Mouse (Mus musculus) CH12.LX (cell line): ENCODE results near the gene Cnot11. TPM values are rescaled to one million over a fixed set of nuclear protein-coding genes. Genes with fewer than 3 reads are reported as not detected.

Experiments used
- DNase-seq: peaks from one replicate; pipeline ENCODE4 v3.0.0-alpha.2; 2013; ENCODE audit errors: extremely low read depth
- H3K27ac ChIP-seq: 2 replicates; pipeline ENCODE4 v1.5.1; 2012; ENCODE audit warnings: low read depth, mild to moderate bottlenecking, control low read depth, moderate library complexity; ENCODE audit not compliant: insufficient read depth
- H3K27me3 ChIP-seq: replicated peaks from 2 replicates; pipeline ENCODE3; 2012; ENCODE audit warnings: inconsistent platforms
- H3K36me3 ChIP-seq, 2 experiments: replicated peaks in 1 of 2; 2 replicates each; pipeline versions ENCODE3 to v1.6.1; 2012; ENCODE audit warnings: inconsistent platforms in 1 of 2, low read length in 1 of 2, mild to moderate bottlenecking in 1 of 2, mixed read lengths in 1 of 2, moderate library complexity in 1 of 2; ENCODE audit not compliant: control insufficient read depth in 1 of 2, insufficient read depth in 1 of 2
- H3K4me1 ChIP-seq, 2 experiments: 2 replicates each; pipeline ENCODE4 v1.6.1; 2012; ENCODE audit warnings: inconsistent platforms in 1 of 2, moderate library complexity in 1 of 2; ENCODE audit not compliant: insufficient read depth in 2 of 2, control insufficient read depth in 1 of 2
- H3K4me2 ChIP-seq: 2 replicates; pipeline ENCODE4 v1.6.1; 2012; ENCODE audit warnings: low read depth, mild to moderate bottlenecking, control low read depth; ENCODE audit not compliant: poor library complexity, insufficient read depth, severe bottlenecking
- H3K4me3 ChIP-seq, 3 experiments: fragments of 150-350 bp in 1 of 3; sonication (generic) in 1 of 3; replicated peaks in 1 of 3; 2 replicates each; pipeline versions ENCODE3 to v1.5.1; 2011 to 2012; ENCODE audit warnings: low read depth in 2 of 3, low read length in 2 of 3, mild to moderate bottlenecking in 2 of 3, moderate library complexity in 2 of 3, control low read depth in 1 of 3, improper control_type of control experiment in 1 of 3, inconsistent platforms in 1 of 3, mixed read lengths in 1 of 3; ENCODE audit not compliant: poor library complexity in 1 of 3
- H3K79me2 ChIP-seq: replicated peaks from 2 replicates; pipeline ENCODE4 v1.6.1; 2012; ENCODE audit warnings: mild to moderate bottlenecking, moderate library complexity; ENCODE audit not compliant: control insufficient read depth, poor library complexity, insufficient read depth, severe bottlenecking; ENCODE audit errors: extremely low read depth
- H3K9ac ChIP-seq: 2 replicates; pipeline ENCODE4 v1.6.1; 2012; ENCODE audit warnings: low read depth, mild to moderate bottlenecking, control low read depth, moderate library complexity; ENCODE audit not compliant: insufficient read depth
- H3K9me3 ChIP-seq: replicated peaks from 2 replicates; pipeline ENCODE3; 2012; ENCODE audit warnings: low read length, inconsistent platforms, mixed read lengths
- CHD1 ChIP-seq: IDR thresholded peaks from 2 replicates; pipeline ENCODE4 v1.6.1; 2012; ENCODE audit warnings: low read depth, low read length, improper control_type of control experiment, inconsistent platforms
- CTCF ChIP-seq, 2 experiments: IDR thresholded peaks in 1 of 2; conservative IDR thresholded peaks in 1 of 2; 2 replicates each; pipeline ENCODE4 v1.5.1; 2011 to 2012; ENCODE audit warnings: low read depth in 2 of 2, low read length in 2 of 2, improper control_type of control experiment in 1 of 2, inconsistent platforms in 1 of 2, mild to moderate bottlenecking in 1 of 2, moderate library complexity in 1 of 2
- E2F4 ChIP-seq: IDR thresholded peaks from 2 replicates; pipeline ENCODE4 v1.6.1; 2011; ENCODE audit warnings: low read depth, low read length, improper control_type of control experiment; ENCODE audit not compliant: insufficient replicate concordance
- GABPA ChIP-seq: IDR thresholded peaks from 2 replicates; pipeline ENCODE4 v1.6.1; 2012; ENCODE audit warnings: low read depth, low read length, improper control_type of control experiment, inconsistent platforms; ENCODE audit not compliant: insufficient replicate concordance
- JUN ChIP-seq: IDR thresholded peaks from 2 replicates; pipeline ENCODE4 v1.6.1; 2011; ENCODE audit warnings: low read depth, mild to moderate bottlenecking, low read length, improper control_type of control experiment, moderate library complexity; ENCODE audit not compliant: insufficient read depth
- MXI1 ChIP-seq: IDR thresholded peaks from 2 replicates; pipeline ENCODE4 v1.6.1; 2011; ENCODE audit warnings: mild to moderate bottlenecking, low read depth, low read length, improper control_type of control experiment
- MYC ChIP-seq: IDR thresholded peaks from 2 replicates; pipeline ENCODE4 v1.6.1; 2011; ENCODE audit warnings: low read depth, mild to moderate bottlenecking, improper control_type of control experiment, low read length
- NELFE ChIP-seq: IDR thresholded peaks from 2 replicates; pipeline ENCODE4 v1.6.1; 2011; ENCODE audit warnings: low read depth, low read length, improper control_type of control experiment
- NRF1 ChIP-seq: IDR thresholded peaks from 2 replicates; pipeline ENCODE4 v1.6.1; 2014; ENCODE audit warnings: low read depth, mild to moderate bottlenecking, inconsistent platforms, low read length, improper control_type of control experiment, moderate library complexity
- RAD21 ChIP-seq: IDR thresholded peaks from 2 replicates; pipeline ENCODE4 v1.6.1; 2011; ENCODE audit warnings: low read depth, mild to moderate bottlenecking, low read length, improper control_type of control experiment, moderate library complexity
- RCOR1 ChIP-seq: conservative IDR thresholded peaks from 2 replicates; pipeline ENCODE4 v1.6.1; 2012; ENCODE audit warnings: low read depth, mild to moderate bottlenecking, inconsistent platforms, low read length, improper control_type of control experiment
- UBTF ChIP-seq: IDR thresholded peaks from 2 replicates; pipeline ENCODE4 v1.6.1; 2012; ENCODE audit warnings: low read depth, mild to moderate bottlenecking, inconsistent platforms, low read length, improper control_type of control experiment, moderate library complexity
- USF2 ChIP-seq: conservative IDR thresholded peaks from 2 replicates; pipeline ENCODE4 v1.6.1; 2011; ENCODE audit warnings: low read depth, low read length, improper control_type of control experiment
- ZNF384 ChIP-seq: IDR thresholded peaks from 2 replicates; pipeline ENCODE4 v1.6.1; 2012; ENCODE audit warnings: low read depth, low read length, improper control_type of control experiment, inconsistent platforms
- dilution Hi-C: fragments of 300-500 bp; cut with MboI; formaldehyde crosslinking; loops from 2 replicates; pipeline ENCODE4 v1.14.3; 2020; ENCODE audit warnings: low sequenced_read_pairs; ENCODE audit not compliant: extremely low pct_unique_long_range_greater_than_20kb, extremely low pct_ligation_motif_present
- in situ Hi-C: fragments of 300-500 bp; cut with MboI; formaldehyde crosslinking; loops from 3 replicates; pipeline ENCODE4 v1.14.3; 2019; ENCODE audit warnings: low sequenced_read_pairs, low pct_ligation_motif_present, low pct_unique_long_range_greater_than_20kb, mixed read lengths
- polyA plus RNA-seq: library from polyadenylated mRNA; unstranded; fragments of >175 nt; gene quantifications from 2 replicates; pipeline ENCODE4 v1.2.1, GENCODE M21; 2012; ENCODE audit warnings: low read depth; ENCODE audit not compliant: insufficient read length
- total RNA-seq, 2 experiments: library from RNA; depleted of rRNA; stranded (reverse); fragments of 300-350 nt in 1 of 2; fragments of >200 nt in 1 of 2; gene quantifications; 2 replicates each; pipeline ENCODE4 v1.2.3; 2012 to 2014

Cnot11 gene
- total and polyA plus RNA-seq, 3 experiments = 15.3 to 34.9 (median 28.6) TPM

DNA sequence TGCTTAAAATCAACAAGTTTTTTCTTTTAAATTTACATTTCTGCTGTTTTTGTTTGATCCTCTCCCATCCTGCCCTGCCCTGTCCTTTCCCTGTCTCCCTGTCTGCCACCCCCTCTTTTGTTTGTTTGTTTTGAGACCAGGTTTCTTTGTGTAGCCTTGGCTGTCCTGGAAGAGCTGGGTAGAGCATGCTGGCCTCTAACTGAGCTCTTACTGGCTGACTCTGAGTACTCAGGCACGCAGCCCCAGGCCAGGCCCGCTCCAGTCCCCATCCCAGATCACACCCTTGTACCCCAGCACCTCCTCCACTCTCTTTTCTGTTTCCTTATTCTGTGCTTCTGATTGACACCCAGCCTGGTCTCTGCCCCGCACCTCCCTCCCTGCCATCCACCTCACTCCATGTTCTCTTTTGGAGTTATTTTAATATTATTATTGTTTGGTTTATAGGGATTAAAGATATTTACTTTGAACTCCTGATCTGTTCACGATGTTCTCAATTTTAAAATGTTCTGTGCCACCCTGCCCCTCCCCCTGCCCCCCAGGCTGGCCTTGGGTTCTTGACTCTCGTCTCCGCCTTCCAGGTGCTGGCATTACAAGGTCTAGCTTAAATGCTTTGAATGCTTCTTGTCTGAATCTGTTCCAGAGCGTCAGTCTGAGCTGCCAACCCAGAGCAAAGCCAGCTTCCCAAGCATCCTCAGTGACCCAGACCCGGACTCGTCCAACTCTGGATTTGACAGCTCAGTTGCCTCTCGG lies 3.0 kb downstream of the Cnot11 start:
- H3K4me2 ChIP-seq = no peak overlapping the region
- no peak overlapping the region for H3K27ac ChIP-seq
- no peak overlapping the region for H3K4me3 ChIP-seq
- H3K79me2 ChIP-seq = peaks cover 20% of the 10 kb centered on the region
- H3K4me1 ChIP-seq = peaks cover 0 to 17% of the 10 kb centered on the region in 2 experiments; a peak in 3 of 4 replicates
- in situ Hi-C loops (no loop called here), dilution Hi-C loops (no loop called here)
- TF ChIP-seq NELFE = no peak
- no peak for TF ChIP-seq MYC
- no peak for TF ChIP-seq RAD21
- no peak for TF ChIP-seq ZNF384
- no peak for TF ChIP-seq NRF1
- TF ChIP-seq MXI1 = no peak
- no peak for TF ChIP-seq JUN
- peaks cover 34 to 51% of the 10 kb centered on the region in 2 experiments for H3K36me3 ChIP-seq
- peaks cover 6% of the 10 kb centered on the region for H3K27me3 ChIP-seq
- DNase-seq = no peak
- peaks cover 13% of the 10 kb centered on the region for H3K9me3 ChIP-seq
- H3K9ac ChIP-seq = no peak overlapping the region

GRCm38 (mm10) chr1:39540592-39540991 lies 5.8 kb downstream of the Cnot11 start:
- no peak for TF ChIP-seq GABPA
- no peak for TF ChIP-seq UBTF
- TF ChIP-seq E2F4 = no peak
- no peak for TF ChIP-seq NELFE
- no peak for TF ChIP-seq CHD1
- no peak overlapping the region for H3K27ac ChIP-seq
- no peak for DNase-seq
- H3K9me3 ChIP-seq = peaks cover 13% of the 10 kb centered on the region
- in situ Hi-C loops = no loop called here
- H3K9ac ChIP-seq = no peak overlapping the region
- H3K79me2 ChIP-seq = peaks cover 20% of the 10 kb centered on the region
- peaks cover 0 to 13% of the 10 kb centered on the region in 2 experiments; a peak in 3 of 4 replicates for H3K4me1 ChIP-seq
- H3K36me3 ChIP-seq = peaks cover 51 to 77% of the 10 kb centered on the region in 2 experiments
- no peak overlapping the region for H3K4me2 ChIP-seq
- no peaks in the 10 kb centered on the region for H3K27me3 ChIP-seq
- no peak overlapping the region for H3K4me3 ChIP-seq
- dilution Hi-C loops = no loop called here

GRCm38 (mm10) chr1:39545589-39545988 lies 10.8 kb downstream of the Cnot11 start:
- H3K9ac ChIP-seq = no peak overlapping the region
- no peak for DNase-seq
- H3K79me2 ChIP-seq = no peaks in the 10 kb centered on the region
- H3K4me1 ChIP-seq = no peaks in the 10 kb centered on the region
- dilution Hi-C loops (no loop called here), in situ Hi-C loops (no loop called here)
- H3K9me3 ChIP-seq = peaks cover 1% of the 10 kb centered on the region
- no peaks in the 10 kb centered on the region for H3K27me3 ChIP-seq
- no peak overlapping the region for H3K4me3 ChIP-seq
- TF ChIP-seq USF2 = no peak
- no peak for TF ChIP-seq RCOR1
- no peak for TF ChIP-seq CTCF (conservative IDR thresholded peaks at IDR 0.05 in 1 of 2, IDR thresholded peaks at IDR 0.05 in 1 of 2; ENCODE audit: low read depth in 2 of 2, low read length in 2 of 2)
- no peak for TF ChIP-seq ZNF384
- no peak overlapping the region for H3K27ac ChIP-seq
- peaks cover 53 to 85% of the 10 kb centered on the region in 2 experiments for H3K36me3 ChIP-seq
- H3K4me2 ChIP-seq = no peak overlapping the region
